Comparison of ENCODE assay signal across 7 mouse cellular contexts in genomic region chr11:97399958-97400710, GRCm38 (mm10). TPM values are rescaled to one million over a fixed set of nuclear protein-coding genes. Genes with fewer than 3 reads are reported as not detected.
DNase-seq lines count a peak whose midpoint lies in the region; ATAC-seq lines count a peak whose summit lies in the region.

No protein-coding gene starts in this region.

- WGBS in intestine, embryonic 15.5 days, result 4% methylated on average over 23 of the region's 23 CpGs
- 5% methylated on average over 23 of the region's 23 CpGs for WGBS in midbrain, embryonic 11.5 days

- no peak overlapping the region for H3K27ac ChIP-seq in intestine, embryonic 15.5 days
- no peak overlapping the region for H3K27ac ChIP-seq in midbrain, embryonic 11.5 days (ENCODE audit: low read depth, low read length)

- peaks cover 11% of the 10 kb centered on the region for H3K4me1 ChIP-seq in intestine, embryonic 15.5 days (replicated peaks)
- peaks cover 14% of the 10 kb centered on the region for H3K4me1 ChIP-seq in midbrain, embryonic 11.5 days (ENCODE audit: control insufficient read depth, insufficient read depth, low read length)

- peaks cover under 1% of the 10 kb centered on the region; the same call in 1 of the 2 replicates for H3K27me3 ChIP-seq in intestine, embryonic 15.5 days (replicated peaks)
- H3K27me3 ChIP-seq in midbrain, embryonic 11.5 days (ENCODE audit: control insufficient read depth, insufficient read depth, low read length), result no peaks in the 10 kb centered on the region

- ATAC-seq in intestine, embryonic 15.5 days, result peak; percentile 64
- ATAC-seq in midbrain, embryonic 11.5 days (ENCODE audit: low FRiP score), result peak; percentile 58

- no peaks in the 10 kb centered on the region for H3K36me3 ChIP-seq in intestine, embryonic 15.5 days
- no peaks in the 10 kb centered on the region for H3K36me3 ChIP-seq in midbrain, embryonic 11.5 days (ENCODE audit: control insufficient read depth, insufficient read depth, low read length)

- H3K9ac ChIP-seq in intestine, embryonic 15.5 days, result no peak overlapping the region
- no peak overlapping the region for H3K9ac ChIP-seq in midbrain, embryonic 11.5 days (ENCODE audit: low read length)

- DNase-seq in adrenal gland, adult 8-10 months, result peak; percentile 77
- DNase-seq in embryo, embryonic 11 days, result peak; percentile 93
- peak; percentile 69 to 73 for DNase-seq in gastrocnemius, postnatal 36 days
- peak; percentile 74 to 84 for DNase-seq in left cerebral cortex, postnatal 36 days (ENCODE audit: low spot score in 2 of 2)
- peak; percentile 96 for DNase-seq in midbrain, embryonic 11.5 days (ENCODE audit: low spot score, missing footprints)
- peak; percentile 78 for DNase-seq in right cerebral cortex, postnatal 4 days

- H3K9me3 ChIP-seq in intestine, embryonic 15.5 days, result no peaks in the 10 kb centered on the region
- H3K9me3 ChIP-seq in midbrain, embryonic 11.5 days (ENCODE audit: control insufficient read depth, low read length), result no peaks in the 10 kb centered on the region

- peak overlapping the region; percentile 83 for H3K4me2 ChIP-seq in intestine, embryonic 15.5 days (replicated peaks)
- H3K4me2 ChIP-seq in midbrain, embryonic 11.5 days, result peak overlapping the region; percentile 51

- intact Hi-C loops in gastrocnemius, postnatal 36 days (cut with DNase I), result loop anchor here (1.0 kb wide), 1 partner anchor 44 kb away; no protein-coding TSS in a partner anchor
- intact Hi-C loops in left cerebral cortex, postnatal 36 days (cut with DNase I), result loop anchor here (2.0 kb wide), 1 partner anchor 37 kb away; the partner anchor contains the start of gene Socs7

- peak overlapping the region; percentile 38 for H3K4me3 ChIP-seq in intestine, embryonic 15.5 days (replicated peaks)
- H3K4me3 ChIP-seq in midbrain, embryonic 11.5 days (ENCODE audit: low read depth, low read length), result peak overlapping the region; percentile 17; the same call in 1 of the 2 replicates

RNA-seq across cellular contexts. Expression of gene Arhgap23, which starts 15.2 kb away (rescaled TPM):
- 10 to 100 TPM; 23.3 to 36.4 (median 31.8) TPM for total RNA-seq in adrenal gland, adult 8-10 months (2022)
- 1 to 10 TPM; 5.4 to 6.6 TPM for total RNA-seq in gastrocnemius, postnatal 36 days (2021)
- 4.2 and 4.6 TPM in 2 replicates for polyA plus RNA-seq in intestine, embryonic 15.5 days (2015; fragmentation: Nextera tagmentation; extraction: Ambion mirVana)
- total RNA-seq in left cerebral cortex, postnatal 36 days (2021), result 10 to 100 TPM; 68.0 to 74.4 TPM
- 2.5 and 2.8 TPM in 2 replicates for polyA plus RNA-seq in midbrain, embryonic 11.5 days (2014; fragmentation: Nextera tagmentation; extraction: Ambion mirVana)

RNA-seq across cellular contexts. Expression of gene Socs7, which starts 37.8 kb away (rescaled TPM):
- 10 to 100 TPM; 22.2 to 28.3 (median 24.9) TPM for total RNA-seq in adrenal gland, adult 8-10 months (2022)
- 10 to 100 TPM; 42.0 to 43.4 TPM for total RNA-seq in gastrocnemius, postnatal 36 days (2021)
- polyA plus RNA-seq in intestine, embryonic 15.5 days (2015; fragmentation: Nextera tagmentation; extraction: Ambion mirVana), result 2.6 and 3.5 TPM in 2 replicates
- total RNA-seq in left cerebral cortex, postnatal 36 days (2021), result 10 to 100 TPM; 78.0 to 87.2 TPM
- polyA plus RNA-seq in midbrain, embryonic 11.5 days (2014; fragmentation: Nextera tagmentation; extraction: Ambion mirVana), result 3.4 and 3.7 TPM in 2 replicates

RNA-seq across cellular contexts. Expression of gene Gpr179, which starts 48.3 kb away (rescaled TPM):
- 1 to 10 TPM in 3 of 4 experiments, under 1 TPM in 1; 0.96 to 6.4 (median 4.0) TPM for total RNA-seq in adrenal gland, adult 8-10 months (2022)
- total RNA-seq in gastrocnemius, postnatal 36 days (2021), result under 1 TPM in 1 of 2 experiments, not detected in 1; 0.03 TPM
- 0.10 and 0.20 TPM in 2 replicates for polyA plus RNA-seq in intestine, embryonic 15.5 days (2015; fragmentation: Nextera tagmentation; extraction: Ambion mirVana)
- under 1 TPM; 0.39 to 0.52 TPM for total RNA-seq in left cerebral cortex, postnatal 36 days (2021)
- 0.03 TPM in 1 of 2 replicates, not detected in the other for polyA plus RNA-seq in midbrain, embryonic 11.5 days (2014; fragmentation: Nextera tagmentation; extraction: Ambion mirVana)
